Mouse (Mus musculus) olfactory bulb, adult 2 months (tissue): ENCODE data around the gene Klf1. TPM values are rescaled to one million over a fixed set of nuclear protein-coding genes. Genes with fewer than 3 reads are reported as not detected.

Source experiments
- H3K27ac ChIP-seq: fragments of 200-500 bp; 2 replicates; pipeline ENCODE4 v1.5.1; 2012; ENCODE audit warnings: low read depth, low read length; ENCODE audit not compliant: insufficient read depth
- H3K4me1 ChIP-seq: fragments of 200-500 bp; 2 replicates; pipeline ENCODE4 v1.6.1; 2012; ENCODE audit warnings: low read length; ENCODE audit not compliant: control insufficient read depth, insufficient read depth
- H3K4me3 ChIP-seq: fragments of 200-500 bp; 2 replicates; pipeline ENCODE4 v1.5.1; 2012; ENCODE audit warnings: mild to moderate bottlenecking, low read depth, low read length, moderate library complexity; ENCODE audit not compliant: insufficient read depth
- CTCF ChIP-seq: fragments of 200-500 bp; IDR thresholded peaks from 2 replicates; pipeline ENCODE4 v1.5.1; 2012; ENCODE audit warnings: low read depth, mild to moderate bottlenecking, low read length, moderate library complexity; ENCODE audit not compliant: insufficient read depth
- POLR2A ChIP-seq: fragments of 200-500 bp; IDR thresholded peaks from 2 replicates; pipeline ENCODE4 v1.6.1; 2012; ENCODE audit warnings: mild to moderate bottlenecking, low read depth, low read length, moderate library complexity; ENCODE audit not compliant: insufficient read depth
- WGBS: fragments of 180-500 bp; shearing (Covaris S2); methylation state at CpG from one replicate; pipeline ENCODE4 v1.1.7; 2018; 5-methylcytosine and 5-hydroxymethylcytosine counted together
- polyA plus RNA-seq: library from polyadenylated mRNA; stranded (reverse); fragments of >200 nt; gene quantifications from 2 replicates; pipeline ENCODE4 v1.2.4, GENCODE M21; 2012; ENCODE audit warnings: low replicate concordance; ENCODE audit not compliant: missing spikeins, insufficient read depth, insufficient read length

Klf1 gene
- not detected in 2 replicates for polyA plus RNA-seq

DNA sequence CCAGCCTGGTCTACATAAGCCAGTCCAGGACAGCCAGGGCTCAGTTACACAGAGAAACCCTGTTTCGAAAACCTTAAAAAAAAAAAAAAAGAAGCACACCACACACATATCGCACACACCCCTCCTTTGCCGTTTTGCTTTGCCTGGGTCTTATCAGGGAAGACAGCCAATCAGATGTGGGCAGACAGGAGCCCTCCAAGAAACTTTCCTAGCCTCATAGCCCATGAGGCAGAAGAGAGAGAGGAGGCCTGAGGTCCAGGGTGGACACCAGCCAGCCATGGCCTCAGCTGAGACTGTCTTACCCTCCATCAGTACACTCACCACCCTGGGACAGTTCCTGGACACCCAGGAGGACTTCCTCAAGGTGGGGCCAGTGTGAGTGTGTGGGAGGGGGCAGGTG lies at the start of gene Klf1:
Gene Klf1 (plus strand): TSS at position 177 of the 400 bp plus-strand sequence.
- WGBS = 78% methylated on average over 3 of the region's 3 CpGs
- H3K27ac ChIP-seq = no peak within 1 kb of the TSS
- TF ChIP-seq POLR2A = no peak
- no peak for TF ChIP-seq CTCF
- H3K4me3 ChIP-seq = peak within 1 kb of the TSS; percentile 58
- peaks cover 3% of the 10 kb centered on the region; the same call in 1 of the 2 replicates for H3K4me1 ChIP-seq

DNA sequence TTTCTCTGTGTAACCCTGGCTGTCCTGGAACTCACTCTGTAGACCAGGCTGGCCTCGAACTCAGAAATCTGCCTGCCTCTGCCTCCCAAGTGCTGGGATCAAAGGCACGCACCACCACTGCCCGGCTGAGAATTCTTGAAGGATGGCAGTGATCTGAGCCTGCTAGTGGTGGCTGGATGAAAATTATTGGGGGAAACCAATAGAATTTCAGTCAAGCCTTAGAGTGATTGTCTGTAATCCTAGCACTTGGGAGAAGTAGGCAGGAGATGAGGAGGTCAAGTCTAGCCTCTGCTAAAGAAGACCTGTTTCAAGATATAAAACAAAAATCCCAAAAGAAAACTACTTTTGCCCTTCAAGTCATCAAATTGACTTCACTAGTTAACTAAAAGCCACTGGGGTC lies 45.3 kb upstream of the Klf1 start:
- Histone ChIP-seq H3K27ac (no peak overlapping the region), H3K4me3 (no peak overlapping the region), H3K4me1 (peaks cover 2% of the 10 kb centered on the region; the same call in 1 of the 2 replicates)
- 94% methylated on average over 3 of the region's 3 CpGs for WGBS
- TF ChIP-seq POLR2A (no peak), CTCF (no peak)

DNA sequence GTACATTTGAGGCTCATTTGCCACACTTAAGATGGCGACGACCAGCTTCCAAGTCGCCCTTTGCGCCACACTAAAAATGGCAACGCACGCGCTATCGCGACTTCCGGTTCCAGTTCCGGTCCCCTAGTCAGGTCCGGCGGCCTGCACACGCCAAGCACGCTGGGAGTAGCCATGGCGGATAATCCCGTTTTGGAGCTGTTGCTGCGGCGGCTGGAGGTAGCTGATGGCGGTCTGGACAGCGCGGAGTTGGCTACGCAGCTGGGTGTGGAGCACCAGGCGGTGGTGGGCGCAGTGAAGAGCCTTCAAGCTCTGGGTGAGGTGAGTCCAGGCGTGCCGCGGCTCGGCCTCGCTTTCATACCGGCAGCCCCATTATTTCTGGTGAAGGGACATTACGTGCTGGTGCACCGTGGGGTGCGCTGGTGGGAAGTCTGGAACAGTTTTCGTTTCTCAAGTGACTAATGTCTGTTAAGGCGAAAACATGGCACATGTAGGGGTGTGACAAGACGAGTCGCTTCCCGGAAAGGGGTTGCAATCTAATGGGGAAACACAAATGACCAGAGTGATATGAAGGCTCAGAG lies 44.8 kb upstream of the Klf1 start, which contains the start of gene Farsa:
Gene Farsa (plus strand): TSS at position 126 of the 578 bp plus-strand sequence.
- Histone ChIP-seq H3K4me1 (peaks cover 2% of the 10 kb centered on the region; the same call in 1 of the 2 replicates), H3K4me3 (peak within 1 kb of the TSS; percentile 59), H3K27ac (peak within 1 kb of the TSS; percentile 9; the same call in 1 of the 2 replicates)
- TF ChIP-seq POLR2A = peak; percentile 57; the same call in 1 of the 2 replicates
- no peak for TF ChIP-seq CTCF
- WGBS = under 1% methylated on average over 39 of the region's 39 CpGs

DNA sequence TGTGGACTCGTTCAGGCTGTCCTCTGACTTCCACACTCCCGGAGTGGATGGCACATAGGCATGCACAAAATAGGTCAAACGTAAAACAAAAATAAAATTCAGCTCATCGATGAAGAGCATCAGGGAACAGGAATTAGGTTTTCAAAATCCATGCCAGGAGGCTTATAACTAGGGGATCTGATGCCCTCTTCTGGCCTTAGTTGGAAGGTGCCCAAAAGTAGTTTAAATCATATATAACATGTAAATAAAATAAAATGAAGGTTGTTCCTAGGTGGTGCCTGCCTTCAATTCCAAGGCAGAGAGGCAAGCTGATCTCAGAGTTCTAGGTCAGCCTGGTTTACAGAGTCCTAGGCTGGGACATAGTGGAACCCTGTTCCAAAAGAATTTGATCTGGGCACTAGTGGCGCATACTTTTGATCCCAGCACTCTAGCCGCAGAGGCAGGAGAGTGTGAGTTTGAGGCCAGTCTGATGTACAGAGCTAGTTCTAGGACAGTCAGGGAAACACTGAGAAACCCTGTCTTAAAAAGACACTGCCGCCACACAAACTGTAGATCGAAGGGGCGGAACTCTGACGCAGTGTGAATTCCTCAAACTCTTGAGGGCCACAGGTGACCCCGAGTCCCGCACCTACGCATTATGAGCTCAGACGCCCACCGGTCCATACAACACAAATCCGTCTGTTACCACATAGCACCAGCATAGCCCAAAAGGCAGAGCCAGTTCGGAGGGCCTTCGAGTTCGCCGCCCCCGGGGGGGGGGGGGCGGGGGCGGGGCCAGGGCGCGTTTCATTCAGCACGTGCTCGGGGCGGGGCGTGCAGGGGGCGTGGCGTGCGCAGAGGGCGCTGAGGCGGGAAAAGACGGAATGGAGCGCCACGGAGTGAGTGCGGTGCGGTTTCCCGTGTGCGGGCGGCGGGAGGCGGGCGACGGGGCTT lies 30.1 kb upstream of the Klf1 start, which contains the start of gene Syce2:
Gene Syce2 (plus strand): TSS at position 736 of the 933 bp plus-strand sequence.
- Histone ChIP-seq H3K4me1 (peaks cover 12% of the 10 kb centered on the region), H3K27ac (no peak within 1 kb of the TSS), H3K4me3 (peak within 1 kb of the TSS; percentile 51)
- WGBS = 11% methylated on average over 46 of the region's 46 CpGs
- no peak for TF ChIP-seq POLR2A
- no peak for TF ChIP-seq CTCF

DNA sequence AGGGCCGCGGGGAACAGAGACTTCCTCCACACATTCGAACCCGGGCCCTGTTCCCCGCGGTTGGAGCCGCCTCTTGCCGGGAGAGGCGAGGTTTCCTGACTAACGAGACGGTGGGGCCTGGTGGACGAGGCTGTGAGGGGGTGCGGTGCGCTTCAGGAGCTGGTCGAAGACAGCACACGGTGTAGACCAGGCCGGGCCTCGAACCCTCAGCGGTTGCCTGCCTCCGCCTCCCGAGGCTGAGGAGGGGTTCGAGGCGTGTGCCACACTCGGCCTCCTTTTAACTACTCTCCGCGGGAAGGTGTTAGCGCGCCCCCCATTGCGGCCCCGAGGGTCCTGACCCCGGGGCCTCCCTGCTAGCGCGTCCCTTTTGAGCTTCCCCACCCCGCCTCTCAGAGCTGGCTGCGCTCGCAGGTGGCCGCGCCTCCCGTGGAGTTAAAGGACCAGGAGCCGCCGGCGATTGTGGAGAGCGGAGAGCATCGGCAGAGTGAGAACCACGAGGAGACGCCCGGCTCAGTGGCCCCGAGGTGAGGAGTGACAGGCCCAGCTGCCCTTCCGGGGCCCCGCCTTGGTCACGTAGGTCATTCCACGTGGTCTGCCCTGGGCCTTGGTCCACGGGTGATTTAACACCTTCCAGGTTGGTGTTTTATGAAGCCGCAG lies 29.3 kb upstream of the Klf1 start:
- Histone ChIP-seq H3K4me1 (peaks cover 12% of the 10 kb centered on the region), H3K27ac (no peak overlapping the region), H3K4me3 (peak overlapping the region; percentile 51)
- TF ChIP-seq CTCF (no peak), POLR2A (no peak)
- WGBS = 6% methylated on average over 54 of the region's 54 CpGs

DNA sequence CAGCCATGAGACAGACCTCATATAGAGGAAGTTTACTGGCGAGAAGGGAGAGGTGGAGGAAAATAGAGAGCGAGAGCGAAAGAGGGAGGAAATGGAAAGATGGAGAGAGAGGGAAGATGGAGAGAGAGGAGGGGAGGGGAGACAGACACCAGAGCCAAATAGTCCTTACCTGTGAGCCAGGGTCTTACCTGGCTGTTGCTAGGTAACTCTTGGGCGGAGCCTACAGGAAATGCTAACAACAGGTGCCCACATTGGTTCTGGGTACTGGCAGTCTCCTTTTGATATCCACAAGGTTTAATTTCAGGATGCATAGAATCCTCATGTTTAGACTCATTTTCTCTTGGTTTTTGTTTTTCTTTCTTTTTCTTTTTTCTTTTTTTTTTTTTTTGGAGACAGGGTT lies 28.7 kb upstream of the Klf1 start:
- 83% methylated on average over 4 of the region's 4 CpGs for WGBS
- Histone ChIP-seq H3K4me1 (peaks cover 12% of the 10 kb centered on the region), H3K4me3 (no peak overlapping the region), H3K27ac (no peak overlapping the region)
- TF ChIP-seq POLR2A (no peak), CTCF (no peak)

DNA sequence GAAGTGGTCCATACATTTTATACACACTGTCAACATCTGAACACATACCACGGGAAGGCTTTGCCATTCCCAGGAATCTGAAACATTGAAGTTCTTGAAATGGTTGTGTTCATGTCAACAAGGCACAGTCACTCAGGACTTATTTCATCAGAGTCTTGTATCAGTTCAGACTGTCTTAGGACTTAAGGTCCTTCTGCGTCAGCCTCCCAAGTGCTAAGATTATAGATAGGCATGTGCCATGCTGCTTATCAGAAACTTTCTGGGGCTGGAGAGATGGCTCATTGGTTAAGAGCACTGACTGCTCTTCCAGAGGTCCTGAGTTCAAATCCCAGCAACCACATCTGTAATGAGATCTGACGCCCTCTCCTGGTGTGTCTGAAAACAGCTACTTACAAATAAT lies 27.4 kb upstream of the Klf1 start:
- WGBS = 91% methylated on average over 3 of the region's 3 CpGs
- Histone ChIP-seq H3K27ac (no peak overlapping the region), H3K4me3 (no peak overlapping the region), H3K4me1 (peaks cover 12% of the 10 kb centered on the region)
- TF ChIP-seq CTCF = no peak

DNA sequence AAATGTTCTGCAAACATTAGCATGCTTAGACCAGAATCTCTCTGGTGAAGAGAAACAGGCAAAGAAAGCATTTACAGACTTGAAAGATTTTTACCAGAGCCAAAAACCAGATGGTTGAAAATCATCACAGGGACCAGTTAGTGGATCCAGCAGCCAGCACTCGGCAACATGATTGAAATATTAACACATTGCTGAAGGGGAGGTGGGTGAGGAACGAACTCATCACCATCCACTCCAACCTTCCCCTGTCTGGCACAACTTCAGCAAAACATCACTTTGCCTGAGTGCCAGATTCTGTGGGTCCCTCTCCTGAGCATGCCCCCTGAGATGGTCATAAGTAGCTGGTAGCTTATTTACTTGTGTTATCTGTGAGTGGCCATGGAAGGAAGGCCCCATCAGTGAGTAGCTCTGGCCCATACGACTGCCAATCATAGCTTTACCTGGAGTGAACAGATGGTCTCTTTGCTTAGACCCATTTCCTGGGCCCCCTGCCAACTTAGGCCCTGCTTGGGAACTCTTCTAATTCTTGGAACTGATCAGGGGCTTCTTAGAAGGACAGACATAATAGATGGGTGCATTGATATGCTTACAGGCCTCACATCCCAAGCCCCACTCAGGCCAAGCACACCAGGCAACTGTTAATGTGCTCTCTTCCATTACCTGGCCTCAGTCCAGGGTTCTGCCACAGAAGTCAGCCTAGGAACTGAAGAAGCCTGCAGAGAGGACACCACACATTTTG lies 24.3 kb upstream of the Klf1 start:
- TF ChIP-seq POLR2A = no peak
- no peak for TF ChIP-seq CTCF
- Histone ChIP-seq H3K4me3 (no peak overlapping the region), H3K27ac (no peak overlapping the region), H3K4me1 (peaks cover 3% of the 10 kb centered on the region)
- 54% methylated on average over 3 of the region's 3 CpGs for WGBS
